Mouse (Mus musculus) gastrocnemius, postnatal 10 days (tissue): ENCODE results near the gene Bcl2l12. TPM values are rescaled to one million over a fixed set of nuclear protein-coding genes. Genes with fewer than 3 reads are reported as not detected.
"Not testable (repeated sequence)": the region's sequence is repeated elsewhere in the genome, so short reads cannot be mapped to it uniquely, and the experiment has no call there.

Experiments
- DNase-seq: peaks from one replicate; pipeline ENCODE4 v3.0.0; 2021; ENCODE audit warnings: mixed read lengths
- long read RNA-seq, 2 experiments: library from polyadenylated mRNA; stranded (forward); transcript quantifications; one replicate each; pipeline ENCODE4 v2.0.0; 2021
- total RNA-seq, 2 experiments: library from RNA; stranded (reverse); gene quantifications; 2 replicates each; pipeline ENCODE4 v1.2.3; 2021

Gene Bcl2l12
- 10 to 100 TPM; 10.8 to 14.0 TPM for total RNA-seq
- long read RNA-seq, experiment 1, transcript Bcl2l12-201 (7 exons, 1,075 nt): major isoform, 18 of 18 reads
- long read RNA-seq, experiment 1, partial matches to known transcripts: 0 of 18 reads
- long read RNA-seq, experiment 1, other reads (novel, unspliced or antisense): 0 of 18 reads
- long read RNA-seq, experiment 2, transcript Bcl2l12-201 (7 exons, 1,075 nt): major isoform, 10 of 13 reads
- long read RNA-seq, experiment 2, partial matches to known transcripts: 0 of 13 reads
- long read RNA-seq, experiment 2, other reads (novel, unspliced or antisense): 3 of 13 reads

DNA sequence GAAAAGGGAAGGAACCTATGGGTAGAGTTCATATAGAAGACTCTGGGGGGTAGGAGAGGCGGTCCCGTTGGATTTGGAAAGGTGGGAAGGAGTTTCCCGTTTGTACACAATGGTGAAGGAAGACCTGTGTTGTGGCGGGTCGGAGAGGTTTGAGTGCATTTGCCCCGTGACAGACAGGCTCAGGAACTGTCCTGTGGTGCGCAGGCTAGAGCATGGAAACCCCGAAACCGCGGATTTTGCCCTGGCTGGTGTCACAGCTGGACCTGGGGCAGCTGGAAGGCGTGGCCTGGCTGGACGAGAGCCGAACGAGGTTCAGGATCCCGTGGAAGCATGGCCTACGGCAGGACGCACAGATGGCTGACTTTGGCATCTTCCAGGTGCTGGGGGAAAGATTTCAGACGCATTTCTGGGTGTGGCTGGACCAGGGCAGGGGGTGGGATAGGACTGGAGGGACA is at the start of gene Bcl2l12:
Gene Bcl2l12, minus strand, starts transcription at position 212 of the 455 bp plus-strand sequence.
- peak; percentile 70 for DNase-seq

DNA sequence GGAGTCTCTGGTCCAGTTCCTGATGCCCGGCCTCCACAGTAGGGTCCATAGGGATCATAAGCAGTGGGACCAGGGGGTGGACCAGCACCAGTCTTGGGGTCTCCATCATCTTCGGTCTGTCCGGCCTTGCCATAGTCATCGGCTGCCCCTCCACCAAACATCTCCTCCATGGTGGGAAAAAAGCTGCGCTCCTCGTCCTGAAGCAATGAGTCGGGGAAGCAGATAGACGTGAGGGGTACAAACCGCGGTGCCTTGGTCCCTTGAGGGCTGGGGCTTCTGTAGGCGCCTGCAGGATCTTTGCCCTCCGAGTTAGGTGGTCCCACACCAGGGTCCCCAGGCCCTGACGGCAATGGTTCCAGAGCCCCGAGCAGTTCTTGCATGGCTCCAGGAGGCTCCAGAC is 49.0 kb upstream of the Bcl2l12 start:
- DNase-seq: no peak

DNA sequence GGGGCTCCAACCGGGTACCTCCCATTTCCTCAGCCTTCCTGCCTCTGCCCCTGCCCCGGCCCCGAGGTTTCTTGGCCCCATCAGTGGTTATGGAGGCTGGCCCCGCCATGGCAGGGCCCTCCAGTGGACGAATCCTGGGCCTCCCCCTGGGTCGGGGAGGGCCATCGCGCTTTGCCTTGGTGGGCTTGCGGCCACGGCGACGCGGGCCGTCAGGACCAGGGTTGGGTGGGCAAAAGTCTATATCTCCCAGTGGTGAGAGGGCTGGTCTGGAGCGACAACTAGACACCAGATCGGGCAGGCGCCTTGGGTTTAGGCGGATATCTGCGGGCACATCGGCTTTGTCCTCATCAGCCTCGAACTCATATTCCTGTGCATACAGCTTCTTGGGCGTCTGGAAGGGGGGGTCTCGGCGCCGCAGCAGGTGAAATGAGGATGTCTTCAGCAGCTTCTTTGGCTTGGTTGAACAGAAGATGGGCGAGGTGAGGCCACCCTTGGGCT is 48.4 kb upstream of the Bcl2l12 start:
- DNase-seq: no peak

DNA sequence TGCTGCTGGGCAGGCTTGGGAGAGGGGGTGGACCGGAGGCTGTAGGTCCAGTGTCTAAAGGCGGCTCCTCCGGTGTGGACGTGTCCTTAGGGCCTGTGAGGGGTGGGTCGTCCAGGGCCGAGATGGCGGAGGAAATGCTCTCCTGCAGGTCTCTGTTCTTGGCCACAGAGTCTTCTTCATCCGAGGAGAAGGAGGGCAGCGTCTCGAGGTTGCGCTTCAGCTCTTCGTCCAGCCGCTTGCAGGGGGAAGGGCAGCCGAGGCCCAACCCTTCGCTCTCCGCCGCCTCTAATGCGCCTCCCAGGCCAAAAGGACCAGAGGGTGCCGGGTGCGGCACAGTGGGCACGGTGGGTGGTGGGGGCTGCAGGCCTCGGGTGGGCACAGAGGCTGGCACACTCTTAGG is 47.2 kb upstream of the Bcl2l12 start:
- no peak for DNase-seq

DNA sequence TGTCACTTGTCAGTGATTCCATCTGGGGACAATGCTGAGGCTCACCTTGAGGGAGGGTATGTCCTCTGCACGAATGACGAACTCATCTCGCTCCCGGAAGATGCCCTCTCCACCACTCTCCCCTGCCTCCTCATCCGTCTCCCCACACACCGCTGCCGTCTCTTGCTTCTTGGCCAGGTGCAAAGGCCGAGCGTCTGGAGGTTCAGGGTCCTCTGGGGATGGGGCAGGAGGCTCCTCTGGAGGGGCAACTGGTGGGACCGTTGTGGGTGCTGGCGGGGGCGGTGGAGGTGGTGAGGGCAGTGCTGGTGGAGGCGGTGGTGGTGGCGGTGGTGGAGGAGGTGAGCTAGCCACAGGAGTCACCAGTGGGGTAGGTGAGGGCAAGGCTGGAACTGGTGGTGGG is 44.8 kb upstream of the Bcl2l12 start:
- DNase-seq: no peak

DNA sequence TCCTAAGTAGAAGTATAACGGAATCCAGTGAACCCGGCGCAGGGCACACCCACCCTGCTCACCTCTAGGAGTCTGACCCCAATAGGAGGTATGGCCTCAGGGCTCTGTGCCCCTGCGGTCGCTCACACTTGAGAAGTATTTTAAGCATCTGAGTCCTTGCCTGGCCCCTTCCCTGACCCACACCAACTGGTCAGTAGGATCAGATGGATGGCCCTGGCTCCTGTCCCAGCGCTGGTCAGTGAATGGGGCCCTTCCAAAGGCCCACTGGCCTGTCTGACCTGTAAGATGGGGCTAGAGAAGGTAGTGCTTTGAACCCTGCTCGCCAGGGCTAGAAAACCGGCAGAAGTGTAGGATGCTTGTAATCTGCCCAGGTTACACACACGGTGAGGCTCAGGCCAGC is 42.3 kb upstream of the Bcl2l12 start:
- DNase-seq: peak; percentile 72

DNA sequence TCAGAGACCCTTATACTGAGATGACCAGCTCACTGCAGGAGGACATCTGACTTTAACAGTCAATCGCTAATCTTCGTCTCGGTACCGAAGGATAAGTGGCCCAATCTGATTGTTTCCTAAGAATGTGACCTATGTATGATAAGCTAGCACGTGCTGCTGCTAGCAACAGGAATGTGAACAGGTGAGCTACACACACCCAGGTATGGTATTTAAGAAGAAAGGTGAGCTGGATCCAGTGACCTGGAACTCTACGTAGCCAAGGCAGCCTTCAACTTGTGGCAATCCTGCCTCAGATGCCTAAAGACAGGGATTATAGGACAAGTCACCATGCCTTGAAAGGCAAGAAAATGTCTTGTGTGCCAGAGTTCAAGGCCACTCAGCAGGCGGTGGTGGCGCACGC is 39.9 kb upstream of the Bcl2l12 start:
- no peak for DNase-seq

DNA sequence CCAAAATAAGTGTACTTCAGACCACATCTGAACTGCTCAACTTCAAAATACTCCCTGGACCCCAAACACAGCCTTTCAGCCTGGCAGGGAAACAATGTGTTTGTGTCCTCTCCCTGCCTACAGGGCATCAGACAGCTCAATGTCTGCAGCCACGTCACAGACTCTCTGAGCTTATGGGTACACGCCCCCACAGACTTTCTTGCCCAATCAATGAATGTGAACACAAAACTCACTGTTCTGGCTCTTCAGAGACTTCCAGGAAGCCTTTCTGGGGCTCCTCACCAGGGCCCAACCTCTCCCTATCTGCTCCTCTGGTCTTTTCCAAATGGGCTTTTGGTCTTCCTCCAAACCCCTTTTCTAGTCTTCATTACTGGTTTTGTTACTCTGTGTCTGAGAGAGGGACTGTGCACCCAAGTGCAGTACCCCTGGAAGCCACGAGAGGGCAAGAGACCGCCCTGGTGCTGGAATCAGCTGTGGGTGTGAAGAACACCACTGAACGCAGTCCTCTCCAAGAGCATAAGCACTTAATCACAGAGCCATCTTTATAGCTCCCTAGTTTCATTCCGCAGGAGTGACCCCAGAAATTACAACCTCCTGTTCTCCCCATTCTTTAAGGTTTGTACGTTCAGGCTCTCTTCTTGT is 39.3 kb upstream of the Bcl2l12 start:
- DNase-seq: peak; percentile 65

DNA sequence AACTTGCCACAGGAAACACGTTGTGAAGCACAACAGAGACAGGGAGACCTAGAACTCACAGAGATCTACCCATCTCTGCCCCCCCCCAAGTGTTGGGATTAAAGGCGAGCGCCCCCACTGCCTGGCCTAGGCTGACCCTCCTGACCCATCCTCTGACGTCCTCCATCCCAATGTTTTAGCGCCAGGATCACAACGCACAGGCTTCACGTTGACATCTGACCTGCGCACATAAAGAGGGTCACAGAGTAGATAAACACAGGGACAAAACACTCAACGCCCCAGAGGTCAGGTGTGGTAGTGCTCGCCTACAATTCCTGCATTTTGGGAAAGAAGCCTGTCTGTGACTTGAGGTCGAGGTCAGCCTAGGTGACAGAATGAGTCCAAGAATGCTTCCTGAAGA is 38.2 kb upstream of the Bcl2l12 start:
- no peak for DNase-seq

DNA sequence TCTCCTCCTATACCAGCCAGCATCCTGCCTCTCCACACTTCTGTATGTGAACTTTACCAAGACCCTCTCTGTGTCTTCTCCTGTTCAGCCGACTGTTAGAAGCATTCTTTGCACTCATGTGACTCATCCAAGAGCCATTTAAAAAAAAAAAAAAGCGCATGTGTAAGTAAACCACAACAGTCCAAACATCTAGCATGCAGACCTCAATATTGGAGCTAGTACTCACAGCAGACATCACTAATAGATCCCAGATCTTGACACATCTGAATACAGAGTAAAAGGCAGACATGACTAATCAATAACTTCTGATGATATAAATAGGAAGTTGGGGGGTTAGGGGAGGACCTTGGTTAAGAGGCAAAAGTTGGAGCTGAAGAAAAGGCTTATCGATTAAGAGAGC is 37.1 kb upstream of the Bcl2l12 start:
- DNase-seq: no peak

DNA sequence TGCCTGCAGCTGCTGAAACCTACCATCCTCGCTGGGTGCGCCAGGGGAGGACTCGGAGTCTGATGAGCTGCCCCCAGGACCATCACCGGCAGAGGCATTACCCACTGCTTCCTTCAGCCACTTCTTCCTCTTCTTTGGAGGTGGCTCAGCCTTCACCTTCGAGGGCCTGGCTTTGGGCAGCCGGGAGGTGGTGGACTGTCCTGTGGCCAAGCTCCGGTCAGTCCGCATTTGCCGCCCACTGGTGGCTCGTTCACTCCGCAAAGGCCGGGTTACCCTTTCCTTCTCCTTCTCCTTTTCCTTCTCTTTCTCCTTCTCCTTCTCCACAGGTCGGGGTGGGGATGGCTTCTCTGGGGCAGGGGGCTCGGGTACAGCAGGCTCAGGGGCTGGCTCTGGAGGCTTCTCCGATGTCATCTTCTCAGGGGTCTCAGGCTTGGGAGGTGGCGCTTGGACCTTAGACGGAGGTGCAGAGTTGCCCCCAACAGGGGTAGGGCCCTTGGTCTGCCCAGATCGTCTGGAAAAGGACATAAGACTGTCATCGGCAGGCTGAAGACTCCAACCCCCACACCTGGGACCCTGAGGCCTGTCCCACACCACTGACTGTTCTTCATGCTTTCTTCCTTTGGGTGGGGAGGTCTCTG is 35.3 kb upstream of the Bcl2l12 start:
- no peak for DNase-seq

DNA sequence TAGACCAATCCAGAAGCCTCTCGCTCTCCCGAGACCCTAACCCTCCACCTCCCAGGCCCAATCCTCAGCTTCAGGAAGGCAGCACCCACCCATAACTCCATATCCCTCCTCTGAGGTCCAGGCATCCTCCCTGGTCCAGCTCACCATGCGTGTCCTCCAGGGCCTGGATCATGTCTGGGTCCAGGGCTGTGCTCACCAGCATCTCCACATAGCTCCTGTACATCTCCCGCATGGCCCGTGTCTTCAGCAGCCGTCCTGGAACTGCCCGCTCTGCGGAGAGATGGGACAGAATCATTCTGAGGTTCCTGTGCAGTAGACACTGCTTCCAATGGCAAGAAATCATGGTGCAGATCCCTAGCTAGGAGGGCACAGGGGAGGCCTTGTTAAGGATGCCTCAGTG is 32.3 kb upstream of the Bcl2l12 start:
- no peak for DNase-seq

DNA sequence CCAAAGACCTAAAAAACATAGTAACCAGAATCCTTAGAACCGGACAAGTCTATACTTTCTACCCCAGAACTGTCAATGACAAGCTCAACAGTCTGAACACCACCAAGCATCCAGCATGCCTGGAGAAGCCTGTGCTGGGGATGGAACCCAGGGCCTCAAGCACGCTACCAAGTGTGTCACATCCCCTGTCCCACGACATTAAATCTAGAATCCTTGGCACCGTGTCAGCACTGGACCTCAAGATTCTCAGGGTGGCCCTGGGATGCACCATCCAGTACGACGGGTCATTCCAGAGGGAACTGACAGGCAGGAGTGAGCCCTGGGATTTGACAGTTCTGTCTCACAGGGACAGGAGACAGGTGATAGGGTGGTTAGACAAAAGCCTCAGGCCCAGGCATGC is 31.5 kb upstream of the Bcl2l12 start:
- no peak for DNase-seq

DNA sequence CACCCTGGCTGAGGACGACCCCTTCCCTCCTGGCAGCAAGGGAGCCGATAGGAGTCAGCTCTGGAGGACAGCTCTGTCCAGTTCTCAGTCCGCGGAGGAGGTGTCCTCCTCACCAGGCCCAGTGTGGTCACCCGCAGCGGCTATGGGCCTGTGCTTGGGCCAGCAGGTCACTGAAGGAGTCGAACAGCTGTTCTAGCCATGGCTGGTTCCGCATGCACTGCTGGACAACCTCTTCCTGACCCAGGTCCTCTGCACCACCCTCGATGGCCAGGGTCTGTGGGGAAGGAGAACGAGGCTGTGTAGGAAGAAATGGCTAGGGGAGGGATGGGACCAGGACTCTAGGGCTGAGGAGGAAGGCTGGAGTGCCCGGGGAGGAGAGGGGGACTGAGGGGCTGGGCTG is 29.8 kb upstream of the Bcl2l12 start:
- no peak for DNase-seq

DNA sequence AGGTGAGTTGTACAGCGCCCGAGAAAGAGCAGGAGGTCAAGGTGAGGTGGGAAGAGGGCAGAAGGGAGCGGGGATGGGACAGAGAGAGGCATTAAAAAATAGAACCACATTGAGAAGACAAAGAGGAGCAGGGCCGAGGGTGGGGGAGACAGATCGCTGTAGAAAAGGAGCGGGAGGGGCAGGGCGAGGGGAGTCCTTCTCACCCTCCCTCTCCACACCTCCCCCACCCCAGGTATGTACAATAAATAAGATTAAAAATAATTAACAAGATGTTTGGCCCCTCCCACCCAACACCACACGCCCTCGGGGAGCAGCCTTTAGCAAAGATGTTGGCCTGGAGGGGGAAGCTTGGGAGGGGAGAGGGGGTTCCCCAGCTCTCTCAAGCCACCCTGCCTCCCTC is 29.2 kb upstream of the Bcl2l12 start:
- no peak for DNase-seq

DNA sequence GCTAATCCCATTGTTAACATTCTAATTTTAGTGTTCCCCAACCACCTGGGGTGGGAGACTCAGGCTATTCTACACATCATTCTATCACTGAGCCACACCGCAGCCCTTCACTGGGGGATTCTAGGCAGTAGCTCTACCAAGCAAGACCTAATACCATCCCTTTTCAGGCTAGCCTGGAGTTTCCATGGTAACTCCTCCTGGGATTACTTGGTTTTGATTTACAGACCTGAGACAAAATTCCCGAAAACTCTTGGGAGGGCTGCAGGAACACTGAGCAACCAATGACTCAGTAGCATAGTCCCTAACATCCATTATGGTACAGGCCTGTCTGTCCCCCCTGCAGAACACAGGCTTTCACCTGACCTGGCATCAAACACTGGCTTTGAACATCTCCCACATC is 27.7 kb upstream of the Bcl2l12 start:
- no peak for DNase-seq

DNA sequence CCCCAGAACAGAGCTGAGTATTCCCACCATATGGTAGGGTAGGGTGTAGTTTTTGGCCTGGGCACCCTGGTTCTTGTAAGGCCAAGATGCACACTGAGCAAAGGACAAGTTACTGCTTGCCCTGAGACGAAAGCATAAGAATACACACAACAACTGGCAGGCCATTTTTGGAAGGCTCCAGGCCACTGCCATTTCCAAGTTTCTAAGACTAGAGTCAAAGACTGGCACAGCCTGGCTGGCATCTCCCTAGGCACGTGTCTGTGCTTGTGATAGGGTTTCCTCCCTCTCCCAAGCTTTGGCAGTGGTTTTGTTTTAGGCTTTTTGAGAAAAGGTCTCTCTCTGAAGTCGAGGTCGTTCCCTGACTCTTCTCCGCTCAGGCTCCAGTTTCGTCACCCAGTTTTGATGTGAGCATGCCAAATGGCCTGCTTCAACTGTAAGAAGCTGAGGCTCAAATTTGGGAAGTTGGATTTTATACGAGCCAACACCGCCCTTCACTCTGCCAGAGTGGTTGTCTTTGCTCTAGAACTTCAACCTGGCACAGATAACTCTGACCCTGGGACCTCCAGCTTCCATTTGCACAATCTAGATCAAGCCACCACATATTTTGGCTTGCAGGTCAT is 27.2 kb upstream of the Bcl2l12 start:
- no peak for DNase-seq

DNA sequence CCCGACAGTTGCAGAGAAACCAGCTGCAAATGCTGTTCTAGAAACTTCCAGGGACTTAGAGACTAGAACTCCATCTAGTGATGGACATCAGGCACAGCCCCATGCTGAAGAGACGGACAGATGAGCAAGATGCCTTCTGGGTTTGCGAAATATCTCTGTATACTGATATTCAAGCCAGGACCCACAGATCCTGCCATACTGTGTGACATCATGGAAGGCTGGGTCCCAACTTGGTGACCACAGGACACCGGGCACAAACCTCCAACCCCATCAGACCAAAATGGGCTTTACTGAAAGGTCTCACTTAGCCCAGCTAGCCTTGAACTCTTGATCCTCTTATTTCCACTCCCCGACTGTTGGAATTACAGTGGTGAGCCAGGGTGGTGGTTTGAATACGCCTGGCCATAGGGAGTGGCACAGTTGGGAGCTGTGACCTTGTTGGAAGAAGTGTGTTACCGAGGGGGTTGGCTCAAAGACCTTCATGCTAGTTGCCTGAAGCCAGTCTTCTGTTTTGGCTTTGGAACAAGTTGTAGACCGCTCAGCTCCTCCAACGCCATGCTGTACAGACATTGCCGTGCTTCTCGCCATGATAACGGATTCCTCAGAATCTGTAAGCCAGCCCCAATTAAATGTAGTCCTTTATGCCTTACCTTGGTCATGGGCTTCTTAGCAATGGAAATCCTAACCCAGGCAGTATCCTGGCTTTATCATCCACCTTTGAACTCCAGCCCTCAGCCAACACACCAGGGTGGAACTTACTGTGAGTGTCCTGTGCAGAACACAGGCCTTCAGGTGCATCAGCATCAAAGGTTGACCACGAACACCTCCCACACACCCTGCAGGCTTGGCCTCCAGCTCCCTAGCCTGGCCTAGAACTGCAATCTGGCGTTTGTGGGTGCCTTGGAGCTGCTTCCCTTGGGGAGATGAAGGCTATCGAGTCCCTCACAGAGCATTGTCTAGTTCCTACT is 26.1 kb upstream of the Bcl2l12 start:
- DNase-seq: no peak

DNA sequence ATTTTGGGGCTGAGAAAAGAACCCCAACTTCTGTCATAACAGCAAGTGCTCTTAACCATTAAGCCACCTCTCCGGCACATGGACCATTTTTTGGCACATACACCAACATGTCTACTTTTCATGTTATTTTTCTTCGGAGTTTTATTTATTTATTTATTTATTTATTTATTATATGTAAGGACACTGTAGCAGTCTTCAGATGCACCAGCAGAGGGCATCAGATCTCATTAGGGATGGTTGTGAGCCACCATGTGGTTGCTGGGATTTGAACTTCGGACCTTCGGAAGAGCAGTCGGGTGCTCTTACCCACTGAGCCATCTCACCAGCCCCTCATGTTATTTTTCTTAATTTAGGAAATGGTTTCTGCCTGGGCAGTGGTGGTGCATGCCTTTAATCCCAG is 25.2 kb upstream of the Bcl2l12 start:
- DNase-seq: not testable (repeated sequence)

DNA sequence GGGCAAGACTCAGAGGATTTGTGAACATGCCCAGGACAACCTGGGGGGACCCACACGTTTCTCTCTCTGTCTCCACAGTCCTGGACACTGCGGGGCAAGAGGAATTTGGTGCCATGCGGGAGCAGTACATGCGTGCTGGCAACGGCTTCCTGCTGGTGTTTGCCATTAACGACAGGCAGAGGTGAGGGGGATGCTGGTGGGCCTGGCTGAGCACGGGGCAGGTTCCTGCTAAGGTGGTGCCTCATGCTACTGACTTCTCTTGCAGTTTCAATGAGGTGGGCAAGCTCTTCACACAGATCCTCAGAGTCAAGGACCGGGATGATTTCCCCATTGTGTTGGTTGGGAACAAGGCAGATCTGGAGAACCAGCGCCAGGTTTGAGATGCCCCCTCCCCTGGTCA is 21.7 kb upstream of the Bcl2l12 start:
- no peak for DNase-seq

DNA sequence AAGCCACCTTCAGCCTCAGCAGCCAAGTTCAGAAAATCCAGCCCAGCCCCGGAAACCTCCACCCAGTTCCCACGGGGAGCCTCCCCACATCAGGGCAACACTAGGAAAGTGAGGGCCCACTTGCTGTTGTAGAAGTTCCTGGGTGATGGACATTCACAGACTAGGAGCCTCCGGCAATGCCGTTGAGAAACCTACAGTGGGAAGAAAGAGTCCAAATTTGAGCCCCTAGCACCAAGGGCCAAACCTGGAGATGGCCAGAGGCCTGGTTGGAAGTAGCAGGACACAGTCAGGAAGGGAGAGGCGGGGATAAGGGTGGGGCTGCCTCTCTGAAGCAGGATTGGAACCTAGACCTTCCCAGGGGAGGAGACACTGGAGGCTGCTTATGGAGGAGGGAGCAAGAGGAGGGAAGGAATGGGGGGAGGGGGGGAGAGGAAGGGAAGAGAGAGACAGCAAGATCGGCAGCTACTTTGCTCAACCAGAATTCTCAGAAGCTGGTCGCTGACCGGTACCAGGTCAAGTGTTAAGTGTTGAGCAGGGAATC is 20.6 kb upstream of the Bcl2l12 start:
- peak; percentile 47 for DNase-seq
